In genomic region chr2:25458911-25459310, GRCm38 (mm10) we compare ENCODE assay signal across 8 mouse cellular contexts. TPM values are rescaled to one million over a fixed set of nuclear protein-coding genes. Genes with fewer than 3 reads are reported as not detected.
DNase-seq lines count a peak whose midpoint lies in the region; ATAC-seq lines count a peak whose summit lies in the region.

No protein-coding gene starts in this region.

- no peaks in the 10 kb centered on the region for H3K27me3 ChIP-seq in embryonic facial prominence, embryonic 13.5 days
- H3K27me3 ChIP-seq in embryonic facial prominence, embryonic 10.5 days (replicated peaks; ENCODE audit: low read depth, poor library complexity, severe bottlenecking) = no peaks in the 10 kb centered on the region

- DNase-seq in embryonic facial prominence, embryonic 10.5 days (ENCODE audit: low spot score) = no peak
- peak; percentile 42 for DNase-seq in right cerebral cortex, postnatal 4 days
- no peak for DNase-seq in right cerebral cortex, postnatal 25 days
- DNase-seq in lung, adult 18-20 months = peak; percentile 82 to 86
- peak; percentile 67 to 80 for DNase-seq in urinary bladder, postnatal 4 days (ENCODE audit: low spot score in 2 of 2)
- DNase-seq in layer of hippocampus, postnatal 14 days (ENCODE audit: low spot score in 2 of 2) = no peak
- DNase-seq in natural killer cell, adult 2 months (ENCODE audit: low spot score in 2 of 2) = no peak

- H3K36me3 ChIP-seq in embryonic facial prominence, embryonic 13.5 days = peaks cover 24% of the 10 kb centered on the region
- peaks cover 15% of the 10 kb centered on the region for H3K36me3 ChIP-seq in embryonic facial prominence, embryonic 10.5 days (replicated peaks)

- H3K27ac ChIP-seq in embryonic facial prominence, embryonic 13.5 days = no peak overlapping the region
- no peak overlapping the region for H3K27ac ChIP-seq in embryonic facial prominence, embryonic 10.5 days (replicated peaks)

- H3K9ac ChIP-seq in embryonic facial prominence, embryonic 13.5 days = no peak overlapping the region

- 78% methylated on average over 5 of the region's 5 CpGs for WGBS in embryonic facial prominence, embryonic 13.5 days
- 78% methylated on average over 5 of the region's 5 CpGs for WGBS in embryonic facial prominence, embryonic 10.5 days

- peaks cover 21% of the 10 kb centered on the region for H3K4me1 ChIP-seq in embryonic facial prominence, embryonic 13.5 days
- peaks cover 25% of the 10 kb centered on the region for H3K4me1 ChIP-seq in embryonic facial prominence, embryonic 10.5 days

- no peaks in the 10 kb centered on the region for H3K9me3 ChIP-seq in embryonic facial prominence, embryonic 13.5 days
- H3K9me3 ChIP-seq in embryonic facial prominence, embryonic 10.5 days = no peaks in the 10 kb centered on the region

- no peak overlapping the region for H3K4me3 ChIP-seq in embryonic facial prominence, embryonic 13.5 days
- H3K4me3 ChIP-seq in embryonic facial prominence, embryonic 10.5 days = no peak overlapping the region

- H3K4me2 ChIP-seq in embryonic facial prominence, embryonic 13.5 days = 0 out of 2 replicates have a peak overlapping the region, but pooled peaks have one; percentile 87

- no peak for ATAC-seq in embryonic facial prominence, embryonic 13.5 days (ENCODE audit: insufficient number of reproducible peaks, insufficient read depth, low FRiP score, low TSS enrichment, low read depth)

RNA-seq across cellular contexts. Expression of gene Paxx, which starts 2.0 kb away (rescaled TPM):
- 29.4 and 35.9 TPM in 2 replicates for polyA plus RNA-seq in embryonic facial prominence, embryonic 13.5 days (2015; fragmentation: Nextera tagmentation; extraction: Ambion mirVana)
- polyA plus RNA-seq in embryonic facial prominence, embryonic 10.5 days (2016; fragmentation: Nextera tagmentation; extraction: Ambion mirVana) = 15.8 and 16.0 TPM in 2 replicates
- 10 to 100 TPM; 52.1 to 57.7 TPM for total RNA-seq in layer of hippocampus, postnatal 14 days (2021)

RNA-seq across cellular contexts. Expression of gene Clic3, which starts 2.3 kb away (rescaled TPM):
- 5.0 and 7.2 TPM in 2 replicates for polyA plus RNA-seq in embryonic facial prominence, embryonic 13.5 days (2015; fragmentation: Nextera tagmentation; extraction: Ambion mirVana)
- polyA plus RNA-seq in embryonic facial prominence, embryonic 10.5 days (2016; fragmentation: Nextera tagmentation; extraction: Ambion mirVana) = 0.60 and 1.4 TPM in 2 replicates
- total RNA-seq in layer of hippocampus, postnatal 14 days (2021) = under 1 TPM in 1 of 2 experiments, not detected in 1; 0.58 TPM

RNA-seq across cellular contexts. Expression of gene Ptgds, which starts 10.9 kb away (rescaled TPM):
- 1.3 and 2.8 TPM in 2 replicates for polyA plus RNA-seq in embryonic facial prominence, embryonic 13.5 days (2015; fragmentation: Nextera tagmentation; extraction: Ambion mirVana)
- 0.18 TPM in 1 of 2 replicates, not detected in the other for polyA plus RNA-seq in embryonic facial prominence, embryonic 10.5 days (2016; fragmentation: Nextera tagmentation; extraction: Ambion mirVana)
- 100 to 1,000 TPM; 234 to 420 TPM for total RNA-seq in layer of hippocampus, postnatal 14 days (2021)

RNA-seq across cellular contexts. Expression of gene Abca2, which starts 30.4 kb away (rescaled TPM):
- 2.9 and 4.0 TPM in 2 replicates for polyA plus RNA-seq in embryonic facial prominence, embryonic 13.5 days (2015; fragmentation: Nextera tagmentation; extraction: Ambion mirVana)
- 4.3 and 5.6 TPM in 2 replicates for polyA plus RNA-seq in embryonic facial prominence, embryonic 10.5 days (2016; fragmentation: Nextera tagmentation; extraction: Ambion mirVana)
- 100 to 1,000 TPM; 140 to 141 TPM for total RNA-seq in layer of hippocampus, postnatal 14 days (2021)

RNA-seq across cellular contexts. Expression of gene Lcn12, which starts 34.8 kb away (rescaled TPM):
- not detected in 2 replicates for polyA plus RNA-seq in embryonic facial prominence, embryonic 13.5 days (2015; fragmentation: Nextera tagmentation; extraction: Ambion mirVana)
- not detected in 2 replicates for polyA plus RNA-seq in embryonic facial prominence, embryonic 10.5 days (2016; fragmentation: Nextera tagmentation; extraction: Ambion mirVana)
- total RNA-seq in layer of hippocampus, postnatal 14 days (2021) = not detected

Comparison
In these comparisons a context has a peak if more than half of its experiments do, and no peak if none do; other contexts are left out.
1. DNase-seq: peak in right cerebral cortex, postnatal 4 days (single experiment), lung, adult 18-20 months (2 of 2) and urinary bladder, postnatal 4 days (2 of 2); none in embryonic facial prominence, embryonic 10.5 days (single experiment), right cerebral cortex, postnatal 25 days (single experiment), layer of hippocampus, postnatal 14 days (0 of 2) and natural killer cell, adult 2 months (0 of 2).